Mouse (Mus musculus) brain, adult 10 weeks (tissue): Measurements from ENCODE around the gene Tshr. TPM values are rescaled to one million over a fixed set of nuclear protein-coding genes. Genes with fewer than 3 reads are reported as not detected.

Source experiments
- polyA plus RNA-seq: library from polyadenylated mRNA; stranded (reverse); fragments of 350-450 nt; fragmentation: Illumina TruSeq; extraction: RNeasy Lipid Tissue Mini Kit (QIAGEN cat#74804); gene quantifications from one replicate; pipeline ENCODE4 v1.2.3, GENCODE M21; 2015; ENCODE audit warnings: low read depth, low replicate concordance

The Tshr gene
- polyA plus RNA-seq = 0.30 TPM

DNA sequence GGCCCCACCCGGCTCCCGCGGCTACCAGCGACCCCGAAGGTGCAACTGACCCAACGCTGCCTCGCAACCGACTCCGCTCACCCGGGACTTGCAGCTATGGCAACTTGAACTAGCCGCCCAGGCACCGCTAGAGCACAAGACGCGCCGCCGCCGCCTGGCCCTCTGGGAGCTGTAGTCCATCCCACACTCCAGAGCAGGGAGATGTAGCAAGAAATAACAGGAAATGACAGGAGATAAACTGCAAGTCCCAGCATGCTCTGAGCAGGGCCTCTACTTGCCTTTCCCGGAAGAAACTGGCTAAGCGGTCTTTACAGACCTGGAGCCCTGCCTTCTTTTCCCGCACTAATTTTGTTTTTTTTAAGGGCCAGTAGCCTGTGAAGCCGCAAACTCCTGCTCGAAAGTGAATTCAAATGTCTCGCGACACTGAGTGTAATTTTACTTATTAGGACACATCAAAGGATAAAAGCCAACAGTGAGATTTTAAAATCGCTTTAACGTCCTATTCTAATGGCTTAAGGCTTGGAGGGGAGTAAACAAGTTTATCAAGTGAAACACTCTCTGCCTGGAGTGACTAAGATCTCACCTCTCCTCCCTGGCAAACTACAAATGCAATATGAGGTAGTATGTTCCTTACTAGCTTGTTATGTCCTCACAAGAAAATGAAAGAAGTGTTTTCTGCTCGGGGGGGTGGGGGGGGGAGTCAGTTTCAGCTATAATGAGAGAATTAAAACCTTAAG lies at the start of gene Tshr, which contains the start of gene Cep128:
Gene Tshr, plus strand, starts transcription at position 283 of the 737 bp plus-strand sequence.
Gene Cep128, minus strand, starts transcription at position 129 of the 737 bp plus-strand sequence.

DNA sequence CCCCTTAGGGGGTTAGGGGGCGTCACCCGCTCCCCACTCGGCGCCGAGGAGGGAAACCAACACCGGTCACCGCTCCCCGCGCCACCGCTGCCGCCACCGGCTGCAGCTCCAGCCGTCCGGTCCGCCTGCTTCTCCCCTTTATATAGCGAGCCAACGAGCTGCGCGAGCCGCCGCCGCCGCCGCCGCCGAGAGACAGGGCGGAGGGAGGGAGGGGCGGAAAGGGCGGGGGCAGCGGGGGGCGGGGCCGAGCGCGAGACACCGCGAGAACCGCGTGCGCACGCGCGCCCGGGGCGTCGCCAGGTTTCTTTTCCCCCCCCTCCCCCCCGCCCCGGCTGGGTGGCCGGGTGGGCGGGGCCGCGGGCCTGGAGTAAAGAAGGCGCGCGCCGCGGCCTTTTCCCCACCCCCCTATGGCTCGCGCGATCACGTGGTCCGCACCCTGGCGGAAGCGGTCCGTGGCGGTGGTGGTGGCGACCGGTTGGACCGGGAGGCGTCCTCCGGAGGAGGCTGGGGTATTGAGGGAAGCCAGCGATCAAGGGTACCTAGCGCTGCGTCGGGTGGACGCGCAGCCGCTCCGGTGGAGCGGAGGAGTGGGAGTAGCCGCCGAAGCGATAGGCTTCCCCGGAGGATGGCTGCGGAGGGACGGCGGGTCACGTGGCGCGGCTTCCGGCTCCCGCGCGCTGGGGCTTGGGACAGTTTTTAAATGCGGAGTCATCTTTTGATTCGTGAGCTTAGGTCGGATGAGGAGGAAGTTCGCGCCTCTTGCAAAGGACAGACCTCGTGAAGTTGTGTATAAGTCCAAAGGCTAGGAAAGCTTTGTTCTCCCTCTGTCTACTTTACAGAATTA lies 205.7 kb downstream of the Tshr start, which contains the start of gene Gtf2a1:
Gene Gtf2a1, minus strand, starts transcription at position 641 of the 844 bp plus-strand sequence.

Other genes starting within 250 kb of the Tshr start
- gene Cep128, start 154 bp upstream of the Tshr start, polyA plus RNA-seq = 9.5 TPM
- 14.8 TPM for gene Gtf2a1, start 205.9 kb downstream of the Tshr start, polyA plus RNA-seq